Mouse (Mus musculus) CD4-positive, CD25-positive, alpha-beta regulatory T cell, adult 4 months (primary cell): ENCODE measurements around the gene Dync1li2. TPM values are rescaled to one million over a fixed set of nuclear protein-coding genes. Genes with fewer than 3 reads are reported as not detected.

Source experiments
- ATAC-seq: one replicate; pipeline ENCODE4 v1.8.0; 2017
- polyA plus RNA-seq, 2 experiments: library from polyadenylated mRNA; unstranded; fragments of 100-300 nt; shearing (Covaris generic); gene quantifications; one replicate each; pipeline ENCODE4 v1.2.1; 2017

Gene Dync1li2
- polyA plus RNA-seq, 2 experiments from 2014 or later = 28.1 to 31.0 TPM

DNA sequence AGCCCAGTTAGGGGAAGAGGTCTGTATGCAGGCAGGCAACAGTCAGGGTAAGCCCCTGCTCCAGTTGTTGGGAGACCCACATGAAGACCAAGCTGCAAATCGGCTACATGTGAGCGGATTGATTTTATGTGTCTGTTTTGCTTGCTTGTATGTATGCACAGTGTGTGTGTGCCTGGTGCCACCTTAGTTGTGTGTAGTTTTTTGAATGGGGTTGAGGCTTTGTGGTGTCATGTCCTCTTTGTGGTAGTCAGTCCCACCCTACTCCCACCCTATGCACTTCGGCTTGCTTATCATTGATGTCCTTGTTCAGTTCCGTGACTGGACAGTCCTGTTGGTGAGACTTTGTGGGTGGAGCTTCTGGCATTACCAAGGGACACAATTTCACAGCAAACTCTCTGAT is 29.1 kb downstream of the Dync1li2 start:
- ATAC-seq = no peak

DNA sequence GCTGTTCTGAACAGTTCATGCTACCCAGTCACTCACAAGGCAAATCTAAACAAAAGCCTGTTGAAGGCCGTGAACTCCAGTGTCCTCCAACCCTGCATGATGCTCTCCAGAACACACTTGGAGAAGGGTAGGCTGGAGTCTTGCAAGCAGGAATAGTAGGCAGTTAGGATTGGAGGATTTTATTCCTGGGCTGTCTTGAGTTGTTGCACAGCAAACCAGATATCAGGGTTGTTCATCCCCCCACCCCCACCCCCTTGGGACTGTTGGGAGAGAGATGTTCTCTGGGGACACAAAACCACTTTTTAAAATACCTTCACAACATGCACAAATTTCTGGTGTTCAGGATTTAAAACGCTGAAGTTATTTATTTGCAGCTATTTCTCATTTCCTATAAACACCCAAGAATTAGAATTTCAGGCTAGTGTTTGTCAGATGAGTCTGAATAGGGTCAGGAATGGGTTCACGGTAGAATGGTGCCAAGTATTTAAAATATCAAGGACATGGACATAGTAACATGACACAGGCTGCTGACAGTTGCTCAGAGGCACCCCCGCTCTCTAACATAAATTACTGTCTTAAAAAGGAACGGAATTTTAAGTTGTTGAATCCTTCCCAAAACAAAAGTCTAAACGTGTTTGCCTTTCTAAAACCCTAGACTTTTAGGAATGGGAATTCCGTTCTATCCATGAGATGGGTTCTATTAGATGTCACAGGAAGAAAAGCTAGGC is 29.9 kb downstream of the Dync1li2 start:
- no peak for ATAC-seq

DNA sequence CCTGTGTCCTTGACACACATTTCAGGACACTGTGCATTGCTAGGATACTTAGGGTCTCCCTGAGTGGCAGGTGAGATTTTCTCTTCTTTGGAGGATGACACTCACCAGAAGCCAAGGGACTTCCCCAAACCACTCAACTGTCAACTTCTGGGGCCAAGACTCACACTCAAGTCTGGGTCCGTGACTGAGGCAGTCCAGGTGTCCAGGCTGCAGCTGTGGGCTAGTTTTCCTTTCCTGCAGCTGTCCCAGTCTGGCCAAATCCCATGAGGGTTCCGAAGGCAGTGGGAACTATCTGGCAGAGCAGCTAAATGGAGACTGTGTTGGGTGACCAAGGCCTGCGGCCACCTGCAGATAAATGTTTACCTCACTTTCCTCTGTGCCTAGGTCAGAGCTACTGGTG is 30.9 kb downstream of the Dync1li2 start:
- no peak for ATAC-seq

DNA sequence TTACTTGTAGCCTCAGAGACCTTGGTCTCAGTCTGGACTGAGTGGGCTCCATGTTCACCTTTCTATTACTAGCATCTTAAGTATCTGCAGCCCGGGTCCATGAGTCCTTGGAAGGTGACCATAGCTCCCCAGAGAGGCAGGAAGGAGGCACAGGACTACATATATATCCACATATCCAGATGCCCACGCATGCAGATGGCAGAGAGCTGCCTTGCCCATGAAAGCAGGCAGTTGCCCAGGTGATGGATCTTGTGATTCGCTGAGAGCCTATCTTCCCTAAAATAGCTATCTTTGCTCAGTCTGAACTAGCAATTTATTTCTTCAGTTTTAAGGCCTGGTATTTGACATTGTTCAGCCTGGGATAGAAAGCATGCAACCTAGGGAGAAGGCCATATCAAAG is 31.4 kb downstream of the Dync1li2 start:
- ATAC-seq = no peak

DNA sequence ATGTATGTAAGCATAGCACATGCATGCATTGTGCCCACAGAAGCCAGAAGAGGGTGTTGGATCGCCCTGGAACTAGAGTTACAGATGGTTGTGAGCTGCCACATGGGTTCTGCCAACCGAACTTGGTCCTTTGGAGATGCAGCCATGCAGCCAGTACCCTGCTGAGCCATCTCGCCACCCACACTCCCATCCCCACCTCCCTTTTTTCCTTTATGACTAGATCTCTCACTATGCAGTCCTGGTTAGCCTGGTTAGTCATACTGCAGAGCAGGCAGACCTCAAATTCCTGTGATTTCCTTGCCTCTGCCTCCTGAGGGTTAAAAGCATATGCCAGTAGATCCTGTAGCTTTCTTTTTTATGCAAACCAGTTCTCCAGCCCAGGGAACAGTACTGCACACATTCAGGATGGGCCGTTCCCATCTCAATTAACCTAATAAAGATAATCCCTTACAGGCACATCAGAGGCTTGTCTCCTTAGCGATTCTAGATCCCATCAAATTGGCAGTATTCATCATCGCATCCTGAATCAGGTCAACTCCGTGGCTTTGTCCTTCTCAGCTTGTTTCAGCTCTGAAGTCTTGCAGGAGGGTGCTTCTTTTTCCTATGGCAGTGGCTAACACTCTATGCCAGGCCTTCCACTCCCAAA is 32.1 kb downstream of the Dync1li2 start:
- no peak for ATAC-seq

DNA sequence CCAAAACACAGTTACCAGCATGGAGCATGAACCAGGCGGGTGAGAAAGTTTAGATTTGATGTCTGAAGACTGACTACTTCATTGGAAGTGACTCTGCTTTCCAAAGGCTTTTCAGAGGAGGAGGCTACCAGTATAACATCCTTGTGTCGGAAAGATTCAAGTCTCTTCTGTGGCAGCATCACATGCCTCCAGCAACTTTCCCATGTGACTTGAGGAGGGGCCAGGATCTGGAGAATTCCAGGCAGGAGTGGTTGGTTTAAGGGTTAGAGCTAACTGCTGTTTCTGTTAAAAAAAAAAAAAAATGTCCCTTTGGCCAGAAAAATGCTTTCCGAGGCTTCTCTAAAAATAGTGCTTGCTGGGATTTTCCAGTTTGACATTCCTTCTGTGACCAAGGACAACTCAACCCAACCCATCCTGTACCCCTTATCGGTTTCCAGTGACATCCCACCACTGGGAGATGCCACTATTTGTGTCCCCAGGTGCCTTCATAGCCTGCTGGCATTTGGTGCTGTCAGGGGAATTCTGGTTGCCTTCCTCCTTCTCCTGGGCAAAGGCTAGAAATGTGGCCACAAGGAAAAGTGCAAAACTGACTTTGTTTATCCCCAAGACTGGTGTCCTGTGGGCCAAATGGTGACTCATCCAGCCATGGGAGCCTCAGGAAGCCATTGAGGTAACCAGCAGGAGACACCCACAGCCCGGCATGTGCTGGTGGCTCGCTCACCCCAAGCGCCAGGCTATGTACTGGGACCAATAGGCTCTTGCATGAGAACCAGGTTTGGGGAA is 34.3 kb downstream of the Dync1li2 start:
- ATAC-seq = no peak

DNA sequence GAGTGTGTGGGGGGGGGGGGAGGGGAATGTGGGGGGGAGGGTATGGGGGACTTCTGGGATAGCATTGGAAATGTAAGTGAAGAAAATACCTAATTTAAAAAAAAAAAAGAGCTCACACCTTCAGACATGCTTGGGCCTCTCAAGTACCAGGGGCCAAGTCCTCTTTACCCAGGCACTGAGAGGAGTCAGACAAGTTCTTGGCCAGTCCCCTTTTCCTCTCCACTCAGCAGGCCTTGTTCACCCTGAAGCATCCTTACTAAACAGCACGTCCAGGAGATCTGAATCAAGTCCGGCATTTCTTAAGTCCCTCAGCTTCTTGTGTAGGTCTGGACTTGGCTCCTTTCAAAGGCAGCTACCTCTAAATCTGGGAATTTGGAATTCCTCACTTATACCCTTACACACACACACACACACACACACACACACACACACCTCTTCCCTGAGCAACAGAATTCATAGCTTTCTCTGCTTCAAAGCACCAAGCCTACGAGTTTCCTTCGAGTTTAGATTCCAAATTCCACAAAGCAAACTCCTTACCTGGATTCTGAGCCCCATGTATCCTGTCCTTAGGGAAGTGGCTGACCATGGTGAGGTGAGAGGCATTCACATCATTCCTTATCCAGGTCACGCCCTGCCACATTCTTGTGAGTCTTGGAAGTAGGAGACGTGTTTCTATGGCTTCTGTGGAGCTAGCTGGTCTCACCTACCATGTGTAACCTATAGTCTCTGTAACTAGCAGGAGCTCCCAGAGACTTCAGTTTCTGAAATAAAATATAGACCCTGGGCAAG is 36.3 kb downstream of the Dync1li2 start:
- no peak for ATAC-seq

DNA sequence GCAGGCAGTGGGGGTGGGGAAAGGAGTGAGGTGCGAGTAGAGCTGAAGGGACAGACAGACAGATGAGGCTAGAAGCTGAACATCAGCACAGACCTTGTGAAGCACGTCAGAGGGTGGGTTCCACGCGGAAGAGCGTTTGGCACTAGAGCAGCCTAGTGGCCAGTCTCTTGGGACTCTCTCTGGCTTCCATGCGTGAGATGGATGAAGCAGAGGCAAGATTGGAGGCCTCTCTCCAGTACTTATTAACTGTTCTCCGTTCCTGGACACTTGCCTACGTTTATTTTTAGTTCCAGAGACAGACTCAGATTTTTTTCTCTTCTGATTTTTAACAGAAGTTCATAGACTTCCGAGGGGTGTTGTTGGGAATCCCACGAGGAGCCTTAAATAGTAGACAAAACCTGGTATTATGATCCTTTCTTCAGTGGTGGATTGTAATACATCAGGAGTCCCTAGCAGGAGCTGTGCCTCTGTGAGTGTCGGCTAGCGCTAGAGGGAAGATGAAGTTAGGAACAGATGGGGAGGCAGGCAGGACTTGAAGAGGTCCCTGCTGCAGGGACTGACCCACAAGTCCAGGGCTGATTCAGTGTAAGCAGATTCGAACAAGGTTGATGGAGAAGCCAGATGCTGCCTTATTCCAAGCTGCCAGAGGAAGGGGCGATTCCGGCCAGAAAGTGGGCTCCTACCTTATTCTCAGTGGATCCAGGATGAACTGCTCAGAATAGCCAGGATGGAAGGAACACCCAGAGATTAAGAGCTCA is 37.2 kb downstream of the Dync1li2 start:
- no peak for ATAC-seq

DNA sequence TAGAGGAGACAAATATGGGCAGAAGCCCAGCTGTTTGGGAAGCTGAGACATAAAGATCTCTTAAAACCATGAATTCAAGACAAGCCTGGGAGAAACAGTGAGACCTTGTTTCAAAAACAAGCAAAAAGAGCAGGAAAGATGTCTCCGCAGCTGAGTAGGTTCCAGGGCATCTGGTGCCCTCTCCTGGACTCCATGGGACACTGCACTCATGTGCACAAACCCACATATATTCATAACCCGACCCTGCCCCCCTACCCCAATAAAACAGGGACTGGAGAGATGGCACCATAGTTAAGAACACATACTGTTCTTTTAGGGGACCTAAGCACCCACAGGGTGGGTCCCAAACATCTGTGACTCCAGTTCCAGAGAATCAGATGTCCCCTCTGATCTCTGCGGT is 39.3 kb downstream of the Dync1li2 start:
- ATAC-seq = no peak

DNA sequence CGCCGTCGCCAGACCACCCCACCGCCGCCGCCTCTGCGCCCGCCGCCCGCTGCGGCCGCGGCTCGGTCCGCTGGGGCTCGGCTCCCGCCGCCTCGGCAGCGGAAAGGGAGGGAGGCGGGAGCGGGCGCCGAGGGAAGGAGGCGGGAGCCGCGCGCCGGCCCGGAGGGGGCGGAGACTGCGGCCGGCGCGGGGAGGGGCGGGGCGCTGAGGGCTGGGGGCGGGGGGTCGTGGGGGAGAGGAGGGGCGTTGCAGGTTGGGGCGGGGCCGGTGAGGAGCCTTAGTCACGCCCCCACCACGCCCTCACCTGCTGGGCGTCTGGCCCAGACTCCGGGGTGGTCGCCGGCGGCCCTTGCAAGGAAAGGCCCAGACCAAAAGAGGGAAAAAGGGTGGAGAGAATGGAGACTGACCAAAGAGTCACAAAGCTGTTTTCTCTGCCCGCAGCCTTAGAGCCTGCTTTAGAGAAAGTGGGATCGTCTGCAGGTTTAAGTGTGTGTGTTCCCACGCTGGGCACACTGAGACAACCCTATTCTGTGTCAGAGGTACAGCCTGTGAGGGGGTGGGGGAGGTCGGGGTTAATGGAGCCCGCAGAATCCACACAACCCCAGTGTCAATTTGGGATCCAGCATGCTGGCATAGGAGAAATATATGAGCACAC is 47.0 kb downstream of the Dync1li2 start, which contains the start of gene Cmtm4:
TSS of gene Cmtm4 (minus strand) at position 105 of the 655 bp plus-strand sequence.
- ATAC-seq = peak; percentile 72

DNA sequence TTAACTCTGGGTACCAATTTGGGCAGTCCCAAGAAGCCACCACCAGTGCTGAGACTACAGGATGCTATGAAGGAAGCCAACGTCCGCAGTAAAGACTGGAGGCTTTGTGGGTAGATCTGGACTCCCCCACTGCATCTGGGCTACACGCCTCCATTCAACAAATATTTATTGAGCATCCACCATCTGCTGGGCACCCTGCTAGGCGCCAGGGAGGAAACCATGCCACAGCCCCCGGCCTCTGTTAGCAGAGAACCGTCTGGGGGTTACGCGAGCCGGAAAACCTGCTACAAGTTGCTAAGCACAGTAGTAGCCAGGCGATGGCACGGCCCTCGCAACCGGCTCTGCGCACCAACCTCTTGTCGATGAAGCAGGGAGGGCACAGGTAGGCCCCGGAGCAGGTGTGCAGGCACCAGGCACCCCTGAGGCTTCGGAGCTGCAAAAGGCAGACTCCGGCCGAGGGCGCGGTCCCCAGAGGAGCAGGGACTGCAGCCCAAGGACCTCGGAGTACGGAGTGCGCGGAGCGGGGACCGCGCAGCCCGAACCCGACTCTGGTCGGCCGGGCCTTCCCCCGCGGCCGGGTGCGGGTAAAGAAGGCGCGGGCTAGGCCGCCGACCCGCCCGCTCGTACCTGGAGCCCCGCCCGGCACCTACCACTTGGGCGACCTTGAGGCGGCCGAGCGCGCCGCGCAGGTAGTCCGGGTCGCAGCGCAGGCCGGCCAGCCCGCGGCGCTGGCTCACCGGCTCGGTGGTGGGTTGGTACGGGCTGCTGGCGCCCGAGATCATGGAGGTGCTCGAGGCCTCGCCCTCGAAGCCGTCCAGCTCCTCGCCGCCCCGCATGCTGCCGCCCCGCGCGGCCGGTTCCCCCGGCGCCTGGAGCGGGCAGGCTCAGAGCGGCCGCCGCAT is 47.8 kb downstream of the Dync1li2 start:
- peak; percentile 60 for ATAC-seq

DNA sequence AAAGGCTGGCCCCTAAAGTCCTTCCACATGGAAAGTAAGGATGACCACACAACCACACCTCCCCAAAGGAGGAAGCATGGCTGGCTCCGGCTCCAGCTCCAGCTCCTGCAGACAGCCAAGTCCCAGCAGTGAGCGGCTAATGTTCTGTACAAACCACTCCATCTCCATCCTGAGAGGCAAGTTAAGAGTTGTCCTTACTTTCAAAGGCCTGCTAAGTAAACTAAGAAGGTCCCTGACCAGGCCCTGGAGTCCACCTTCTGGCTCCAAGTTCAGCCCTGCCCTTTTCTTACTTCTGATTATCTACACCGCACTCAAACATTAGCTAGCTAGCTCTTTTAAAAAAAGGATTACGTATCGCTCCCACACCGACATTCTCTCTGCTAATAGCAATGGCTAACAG is 49.1 kb downstream of the Dync1li2 start:
- no peak for ATAC-seq

DNA sequence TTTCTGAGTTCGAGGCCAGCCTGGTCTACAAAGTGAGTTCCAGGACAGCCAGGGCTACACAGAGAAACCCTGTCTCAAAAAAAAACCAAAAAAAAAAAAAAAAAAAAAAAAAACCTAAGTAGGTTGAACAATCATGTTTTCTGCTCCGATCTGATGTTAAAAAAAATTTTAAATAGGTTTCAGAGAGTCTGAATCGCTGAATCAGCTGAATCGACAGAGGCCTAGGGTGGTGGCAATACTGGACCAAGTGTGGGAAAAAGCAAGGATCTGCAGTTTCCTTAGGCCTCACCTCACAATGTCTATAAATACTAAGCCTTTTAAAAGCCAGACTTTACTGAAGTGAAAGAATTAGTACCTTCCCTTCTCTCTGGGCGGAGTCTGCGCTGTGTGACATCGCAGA is 49.7 kb downstream of the Dync1li2 start:
- ATAC-seq = no peak

DNA sequence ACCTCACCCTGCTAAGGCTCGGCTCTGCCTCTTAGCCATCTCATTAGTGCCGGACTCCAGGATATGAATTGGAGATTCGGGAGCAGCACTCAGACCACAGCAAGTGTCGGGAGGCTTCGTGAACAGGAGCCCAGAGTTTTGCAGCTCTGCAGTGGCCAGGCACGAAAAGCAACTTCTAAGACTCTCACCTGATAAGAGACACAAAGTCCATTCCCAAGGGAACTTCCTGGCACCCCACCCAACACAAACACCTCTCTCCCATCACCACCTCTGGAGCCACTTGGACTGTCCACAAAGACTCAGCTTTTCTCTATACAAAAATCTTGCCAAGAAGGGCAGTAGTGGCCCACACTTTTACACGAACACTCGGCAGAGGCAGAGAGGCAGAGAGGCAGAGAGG is 52.6 kb downstream of the Dync1li2 start:
- ATAC-seq = no peak

DNA sequence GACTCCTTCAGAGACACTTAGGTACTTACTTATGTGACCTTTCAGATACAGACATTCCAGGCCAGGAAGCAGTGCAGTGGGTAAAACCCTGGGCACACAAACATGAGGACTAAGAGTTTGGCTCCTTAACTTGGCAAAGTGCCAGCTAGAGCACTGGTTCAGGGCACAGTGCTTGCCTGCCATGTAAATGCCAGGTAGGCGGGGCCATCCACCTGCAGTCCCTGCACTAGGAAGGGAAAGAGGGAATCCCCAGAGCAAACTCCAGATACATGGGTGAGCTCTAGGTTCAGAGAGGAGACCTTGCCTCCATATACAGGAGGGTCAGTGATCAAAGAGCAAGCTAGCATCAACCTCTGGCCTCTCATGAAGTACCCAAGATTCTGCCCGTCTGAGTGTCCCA is 54.9 kb downstream of the Dync1li2 start:
- no peak for ATAC-seq

DNA sequence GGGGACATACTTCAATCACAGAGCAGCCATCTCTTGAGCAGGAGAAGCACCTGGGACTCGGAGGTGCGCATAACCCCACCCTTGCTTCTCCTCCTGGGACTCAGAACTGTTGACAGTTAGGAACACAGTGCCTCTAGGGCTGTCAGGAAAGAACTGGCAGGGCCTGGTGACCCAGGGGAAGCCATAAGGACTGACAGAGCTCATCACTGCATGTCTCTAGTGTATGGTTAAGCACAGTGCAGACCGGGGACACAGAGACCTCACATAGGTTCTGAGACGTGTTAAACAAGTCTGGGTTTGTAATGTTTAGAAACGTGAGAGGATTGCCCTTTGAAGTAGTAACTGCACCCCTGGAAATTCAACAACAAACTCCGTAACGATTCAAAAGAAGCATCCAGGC is 55.3 kb downstream of the Dync1li2 start:
- ATAC-seq = no peak

DNA sequence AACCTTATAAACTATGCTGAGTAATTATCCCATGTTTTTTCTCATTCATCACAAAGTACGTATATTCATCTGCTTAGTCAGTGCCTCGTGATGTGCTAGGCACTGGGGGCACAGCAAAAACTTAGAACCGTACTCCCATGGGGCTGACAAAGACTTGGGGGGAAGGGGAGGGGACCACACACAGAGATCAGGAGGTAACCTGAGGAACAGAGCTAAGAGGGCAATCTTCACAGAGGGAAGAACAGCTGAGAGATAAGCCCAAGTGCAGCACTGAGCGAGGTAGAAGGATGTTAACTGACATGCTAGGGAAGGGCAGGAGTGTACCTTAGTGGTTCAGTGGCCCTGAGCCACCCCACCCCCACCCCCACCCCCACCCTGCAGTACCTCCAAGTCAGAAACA is 56.2 kb downstream of the Dync1li2 start:
- no peak for ATAC-seq

DNA sequence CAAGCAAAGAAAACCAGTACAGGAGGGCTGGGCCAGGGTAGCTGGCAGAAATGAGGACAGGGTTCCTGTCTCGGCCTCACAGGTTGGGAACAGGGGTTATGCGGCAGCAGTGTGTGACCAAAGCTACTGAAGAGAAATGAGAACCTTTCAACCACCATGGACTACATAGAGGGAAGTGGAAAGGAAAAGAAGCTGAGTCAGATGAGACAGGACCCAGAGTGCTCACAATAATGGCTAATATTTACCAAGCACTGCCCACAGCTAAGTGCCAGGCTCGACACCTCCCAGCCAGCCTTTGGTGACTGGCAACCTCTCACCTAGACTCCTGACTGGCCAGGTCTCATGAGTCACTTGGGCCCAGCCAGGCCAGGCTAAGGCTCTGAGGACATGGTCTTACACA is 58.9 kb downstream of the Dync1li2 start:
- ATAC-seq = no peak

DNA sequence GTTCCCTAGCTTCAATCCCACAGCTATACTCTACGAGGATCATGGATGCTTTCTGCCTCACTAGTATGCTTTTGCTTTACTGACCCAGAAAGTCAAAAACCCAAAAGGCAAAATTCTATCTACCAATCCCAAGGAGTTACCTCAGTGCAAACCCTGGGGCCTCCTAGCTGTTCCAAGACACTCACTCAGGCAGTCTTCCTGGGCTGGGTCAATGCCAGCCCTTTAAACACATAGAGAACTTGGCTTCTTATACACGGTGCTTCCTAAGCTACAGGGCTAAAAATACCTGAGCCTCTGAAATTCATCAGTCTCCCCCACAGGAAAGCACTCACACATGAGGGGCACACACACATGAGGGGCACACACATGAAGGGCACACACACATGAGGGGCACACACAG is 59.6 kb downstream of the Dync1li2 start:
- ATAC-seq = no peak

DNA sequence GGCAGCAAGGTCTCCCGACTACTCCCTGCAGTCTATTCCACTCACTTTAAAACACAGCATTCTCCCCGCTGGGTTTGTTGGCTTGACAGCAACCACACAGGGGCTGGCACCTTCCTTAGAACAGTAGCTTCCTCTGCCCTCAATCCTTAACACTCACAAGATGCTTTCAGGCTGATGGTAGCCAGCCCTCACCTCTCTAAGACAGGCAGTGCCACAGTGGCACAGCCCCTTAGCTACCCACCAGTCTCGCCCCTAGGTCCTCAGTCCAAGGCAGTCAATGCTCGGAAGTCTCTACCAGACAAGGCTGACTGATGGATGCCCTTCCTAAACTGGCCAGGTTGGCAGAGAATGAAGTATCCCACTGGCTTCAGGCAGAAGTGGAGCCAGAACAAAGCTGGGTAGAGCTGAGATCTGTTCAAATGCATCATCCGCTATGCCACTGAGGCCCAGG is 61.9 kb downstream of the Dync1li2 start:
- no peak for ATAC-seq
